Mouse (Mus musculus) lung, postnatal 0 days (tissue): ENCODE data around the gene Rbbp7.

Source experiments
- CTCF ChIP-seq: IDR thresholded peaks from 2 replicates; pipeline ENCODE4 v1.5.1; 2016; ENCODE audit warnings: antibody characterized with exemption, mild to moderate bottlenecking
- EP300 ChIP-seq: IDR thresholded peaks from 2 replicates; pipeline ENCODE4 v1.6.1; 2016; ENCODE audit warnings: antibody characterized with exemption, mild to moderate bottlenecking, control low read depth

- no peak for TF ChIP-seq CTCF
- TF ChIP-seq EP300, result no peak
These were observed 28.2 kb downstream of the Rbbp7 start for GRCm38 (mm10) chrX:162788372-162788771.
